In genomic region chr10:95266041-95266762, GRCm38 (mm10) we compare ENCODE assay signal across 7 mouse cellular contexts. TPM values are rescaled to one million over a fixed set of nuclear protein-coding genes. Genes with fewer than 3 reads are reported as not detected.
A peak's percentile ranks its signal among the peaks of the same experiment; 100 is the strongest.
DNase-seq lines count a peak whose midpoint lies in the region; ATAC-seq lines count a peak whose summit lies in the region.

No protein-coding gene starts in this region.

- H3K9me3 ChIP-seq in forebrain, embryonic 12.5 days, result no peaks in the 10 kb centered on the region
- no peaks in the 10 kb centered on the region for H3K9me3 ChIP-seq in liver, embryonic 12.5 days (replicated peaks)
- H3K9me3 ChIP-seq in stomach, embryonic 16.5 days (replicated peaks; ENCODE audit: control insufficient read depth, low read length), result no peaks in the 10 kb centered on the region

- H3K4me1 ChIP-seq in forebrain, embryonic 12.5 days, result peaks cover 35% of the 10 kb centered on the region
- peaks cover 36% of the 10 kb centered on the region for H3K4me1 ChIP-seq in liver, embryonic 12.5 days
- peaks cover 8% of the 10 kb centered on the region for H3K4me1 ChIP-seq in stomach, embryonic 16.5 days (ENCODE audit: control insufficient read depth, insufficient read depth, low read length)

- H3K27me3 ChIP-seq in forebrain, embryonic 12.5 days, result peaks cover 29% of the 10 kb centered on the region
- peaks cover 50% of the 10 kb centered on the region for H3K27me3 ChIP-seq in liver, embryonic 12.5 days (replicated peaks)
- no peaks in the 10 kb centered on the region for H3K27me3 ChIP-seq in stomach, embryonic 16.5 days (ENCODE audit: control insufficient read depth, insufficient read depth, low read length)

- no peak for ATAC-seq in forebrain, embryonic 12.5 days (ENCODE audit: low FRiP score)
- no peak for ATAC-seq in liver, embryonic 12.5 days
- no peak for ATAC-seq in stomach, embryonic 16.5 days (ENCODE audit: insufficient read depth, low FRiP score)

- peak overlapping the region; percentile 38 for H3K4me2 ChIP-seq in forebrain, embryonic 12.5 days
- H3K4me2 ChIP-seq in liver, embryonic 12.5 days, result 0 out of 2 replicates have a peak overlapping the region, but pooled peaks have one; percentile 8
- peak overlapping the region; percentile 80 for H3K4me2 ChIP-seq in stomach, embryonic 16.5 days (ENCODE audit: low read depth, low read length)

- H3K36me3 ChIP-seq in forebrain, embryonic 12.5 days (replicated peaks), result no peaks in the 10 kb centered on the region
- no peaks in the 10 kb centered on the region for H3K36me3 ChIP-seq in liver, embryonic 12.5 days
- no peaks in the 10 kb centered on the region for H3K36me3 ChIP-seq in stomach, embryonic 16.5 days (ENCODE audit: control insufficient read depth, insufficient read depth, low read length)

- 22% methylated on average over 10 of the region's 10 CpGs for WGBS in forebrain, embryonic 12.5 days
- WGBS in liver, embryonic 12.5 days (ENCODE audit: insufficient replicate concordance), result 56% methylated on average over 10 of the region's 10 CpGs
- 54% methylated on average over 10 of the region's 10 CpGs for WGBS in stomach, embryonic 16.5 days

- H3K9ac ChIP-seq in forebrain, embryonic 12.5 days, result 0 out of 2 replicates have a peak overlapping the region, but pooled peaks have one; percentile 17
- H3K9ac ChIP-seq in liver, embryonic 12.5 days, result no peak overlapping the region
- H3K9ac ChIP-seq in stomach, embryonic 16.5 days (ENCODE audit: low read length), result peak overlapping the region; percentile 30

- H3K27ac ChIP-seq in forebrain, embryonic 12.5 days, result no peak overlapping the region
- no peak overlapping the region for H3K27ac ChIP-seq in liver, embryonic 12.5 days
- H3K27ac ChIP-seq in stomach, embryonic 16.5 days (ENCODE audit: low read length), result peak overlapping the region; percentile 21; the same call in 1 of the 2 replicates

- peak; percentile 18 to 27 for DNase-seq in right cerebral cortex, adult 2 months (ENCODE audit: low spot score in 2 of 2)
- DNase-seq in right cerebral cortex, adult 18-20 months, result no peak
- no peak for DNase-seq in urinary bladder, postnatal 10 days (ENCODE audit: low spot score)
- DNase-seq in urinary bladder, adult 18-20 months (ENCODE audit: low spot score in 2 of 2), result no peak

- no peak overlapping the region for H3K4me3 ChIP-seq in forebrain, embryonic 12.5 days (replicated peaks)
- no peak overlapping the region for H3K4me3 ChIP-seq in liver, embryonic 12.5 days
- 0 out of 2 replicates have a peak overlapping the region, but pooled peaks have one; percentile 16 for H3K4me3 ChIP-seq in stomach, embryonic 16.5 days (replicated peaks; ENCODE audit: low read length)

RNA-seq across cellular contexts. Expression of gene Cradd, which starts 57.7 kb away (rescaled TPM):
- 13.3 and 14.2 TPM in 2 replicates for polyA plus RNA-seq in forebrain, embryonic 12.5 days (2016; fragmentation: Nextera tagmentation; extraction: Ambion mirVana)
- polyA plus RNA-seq in liver, embryonic 12.5 days (2016; fragmentation: Nextera tagmentation; extraction: Ambion mirVana), result 5.0 and 5.1 TPM in 2 replicates
- polyA plus RNA-seq in stomach, embryonic 16.5 days (2015; fragmentation: Nextera tagmentation; extraction: Ambion mirVana), result 9.8 and 10.7 TPM in 2 replicates

Comparison
In these comparisons a context has a peak if more than half of its experiments do, and no peak if none do; other contexts are left out.
1. DNase-seq: peak in right cerebral cortex, adult 2 months (2 of 2); none in right cerebral cortex, adult 18-20 months (single experiment), urinary bladder, postnatal 10 days (single experiment) and urinary bladder, adult 18-20 months (0 of 2).
2. H3K4me2 ChIP-seq: peak in every context shown above with its lines; median percentile 80 in stomach, embryonic 16.5 days; 38 in forebrain, embryonic 12.5 days; 8 in liver, embryonic 12.5 days.